Mouse (Mus musculus) E14TG2a.4 (cell line): ENCODE measurements around the gene Fam104a.

ENCODE experiments used
- H3K27me3 ChIP-seq: 2 replicates; pipeline ENCODE4 v1.6.1; 2014; ENCODE audit warnings: low read length, control low read depth; ENCODE audit not compliant: insufficient read depth
- H3K36me3 ChIP-seq: 2 replicates; pipeline ENCODE4 v1.6.1; 2014; ENCODE audit warnings: low read length, control low read depth; ENCODE audit not compliant: insufficient read depth
- H3K4me1 ChIP-seq: replicated peaks from 2 replicates; pipeline ENCODE4 v1.6.1; 2014; ENCODE audit warnings: low read depth, low read length, control low read depth
- H3K4me3 ChIP-seq: replicated peaks from 2 replicates; pipeline ENCODE4 v1.5.1; 2014; ENCODE audit warnings: mild to moderate bottlenecking, low read length
- H3K9me3 ChIP-seq: 2 replicates; pipeline ENCODE4 v1.6.1; 2014; ENCODE audit warnings: low read length, control low read depth
- CTCF ChIP-seq: conservative IDR thresholded peaks from 2 replicates; pipeline ENCODE4 v1.5.1; 2014; ENCODE audit warnings: low read length
- NANOG ChIP-seq: IDR thresholded peaks from 2 replicates; pipeline ENCODE4 v1.6.1; 2014; ENCODE audit warnings: borderline replicate concordance, low read length, mixed read lengths
- POU5F1 ChIP-seq: IDR thresholded peaks from 2 replicates; pipeline ENCODE4 v1.6.1; 2014; ENCODE audit warnings: low read length, borderline replicate concordance

The Fam104a gene

GRCm38 (mm10) chr11:113611664-113612611, 72.0 kb downstream of the Fam104a start:
- peaks cover 23% of the 10 kb centered on the region for H3K4me1 ChIP-seq
- H3K36me3 ChIP-seq: no peaks in the 10 kb centered on the region
- peaks cover 23% of the 10 kb centered on the region for H3K27me3 ChIP-seq
- H3K9me3 ChIP-seq: peaks cover 11% of the 10 kb centered on the region
- TF ChIP-seq CTCF (peak; percentile 76), NANOG (no peak), POU5F1 (no peak)
- peak overlapping the region; percentile 52 for H3K4me3 ChIP-seq
